Mouse (Mus musculus): Measurements from ENCODE around the gene Rcn2.
"Not testable (repeated sequence)": the region's sequence is repeated elsewhere in the genome, so short reads cannot be mapped to it uniquely, and the experiment has no call there.

The Rcn2 gene

DNA sequence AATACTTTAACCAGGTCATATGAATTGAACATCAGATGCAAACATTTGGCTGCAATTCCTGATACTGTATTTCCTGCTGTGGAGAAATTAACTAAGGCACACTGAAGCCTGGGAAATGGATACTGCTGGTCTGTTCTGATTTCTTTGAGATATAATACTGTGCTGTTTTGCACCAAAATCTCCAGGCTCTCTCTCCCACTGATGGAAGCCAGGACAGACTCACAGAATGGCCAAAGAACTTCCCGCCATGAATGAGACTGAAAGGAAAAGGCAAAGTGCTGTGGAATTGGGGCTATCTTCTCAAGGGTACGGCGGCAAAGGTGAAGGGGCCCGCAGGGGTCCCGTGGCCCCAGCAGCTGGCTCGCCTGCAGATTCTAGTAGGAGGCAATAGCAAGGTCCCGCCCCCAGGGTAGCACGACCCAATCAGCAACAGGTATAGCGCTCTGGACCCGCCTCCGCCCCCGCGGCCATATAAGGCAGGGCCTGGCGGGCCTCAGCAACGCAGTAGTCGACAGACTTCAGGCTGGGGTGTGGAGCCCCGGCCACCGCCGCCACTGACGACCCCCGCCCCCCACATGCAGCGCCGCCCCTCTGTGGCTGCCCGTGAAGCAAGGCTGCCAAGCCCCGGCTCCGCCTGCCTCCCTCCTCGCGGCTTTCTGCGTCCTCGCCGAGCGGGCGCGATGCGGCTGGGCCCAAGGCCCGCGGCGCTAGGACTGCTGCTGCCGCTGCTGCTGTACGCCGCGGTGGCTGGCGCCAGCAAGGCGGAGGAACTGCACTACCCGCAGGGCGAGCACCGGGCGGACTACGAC, at the start of gene Rcn2:
Gene Rcn2, plus strand, starts transcription at position 474 of the 809 bp plus-strand sequence.
- in situ Hi-C loops (cut with MboI, MseI) = no loop called here

DNA sequence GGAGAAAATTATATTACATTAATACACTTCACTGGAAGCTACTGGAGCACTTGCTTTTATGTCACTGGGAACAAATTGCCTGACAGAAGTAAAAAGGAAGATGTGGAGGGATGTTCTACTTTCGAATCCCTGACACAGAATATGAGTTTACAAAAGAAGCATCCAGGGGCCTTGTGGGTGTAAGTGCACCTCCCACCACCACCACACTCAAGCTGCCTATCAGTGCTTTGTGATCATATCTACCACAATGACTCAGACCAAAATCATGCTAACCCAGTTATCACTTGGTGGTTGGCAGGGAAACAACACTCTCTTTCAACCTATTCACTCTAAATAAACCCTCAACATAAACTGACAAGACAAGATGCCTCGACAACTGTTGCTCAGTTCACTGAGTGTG, 37.0 kb upstream of the Rcn2 start:
- in situ Hi-C loops (cut with MboI, MseI) = not testable (repeated sequence)

DNA sequence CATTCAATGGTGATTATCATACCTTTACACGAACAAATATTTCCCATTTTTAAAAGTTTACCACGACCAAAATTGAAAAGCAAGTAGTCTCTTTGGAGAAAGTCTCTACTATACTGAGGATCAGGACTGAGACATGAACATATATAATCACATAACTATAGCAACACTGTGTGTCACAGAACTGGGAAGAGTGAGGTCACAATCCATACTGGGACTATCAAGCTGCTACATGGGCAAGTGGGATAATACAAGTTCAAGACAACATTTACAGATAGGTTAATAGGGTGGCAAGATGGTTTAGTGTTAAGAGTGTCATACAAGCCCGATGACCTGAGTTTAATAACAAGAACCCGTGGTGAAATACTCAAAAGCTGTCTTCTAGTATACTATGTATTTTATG, 31.2 kb upstream of the Rcn2 start, which contains the start of gene 4930563M21Rik:
Gene 4930563M21Rik, minus strand, starts transcription at position 101 of the 400 bp plus-strand sequence.
- in situ Hi-C loops (cut with MboI, MseI) = no loop called here

DNA sequence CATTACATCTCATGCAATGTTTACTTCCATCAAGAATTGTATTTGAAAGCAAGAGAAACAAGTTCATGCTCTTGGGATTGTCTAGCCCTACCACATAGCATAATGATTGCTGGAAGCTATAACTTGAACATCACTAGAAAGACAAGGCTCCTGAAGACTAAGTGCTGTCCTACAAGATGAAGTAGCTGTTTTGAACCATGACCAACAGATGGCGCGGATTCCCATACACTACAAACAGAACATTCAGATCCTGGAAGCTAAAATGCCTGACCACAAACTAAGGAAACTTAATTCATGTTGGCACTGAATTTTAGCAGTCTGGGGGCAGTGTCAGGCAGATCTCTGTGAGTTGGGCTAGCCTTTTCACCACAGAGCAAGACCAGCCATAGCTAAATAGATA, 16.9 kb upstream of the Rcn2 start:
- in situ Hi-C loops (cut with MboI, MseI) = no loop called here

- in situ Hi-C loops (cut with MboI, MseI) = no loop called here
Observed at GRCm38 (mm10) chr9:56027292-56027691, 14.4 kb upstream of the Rcn2 start.

- in situ Hi-C loops (cut with MboI, MseI) = loop anchor here (5.0 kb wide), 1 partner anchor 90 kb away; no protein-coding TSS in a partner anchor
Observed at GRCm38 (mm10) chr9:56032219-56032618, 9.4 kb upstream of the Rcn2 start.

DNA sequence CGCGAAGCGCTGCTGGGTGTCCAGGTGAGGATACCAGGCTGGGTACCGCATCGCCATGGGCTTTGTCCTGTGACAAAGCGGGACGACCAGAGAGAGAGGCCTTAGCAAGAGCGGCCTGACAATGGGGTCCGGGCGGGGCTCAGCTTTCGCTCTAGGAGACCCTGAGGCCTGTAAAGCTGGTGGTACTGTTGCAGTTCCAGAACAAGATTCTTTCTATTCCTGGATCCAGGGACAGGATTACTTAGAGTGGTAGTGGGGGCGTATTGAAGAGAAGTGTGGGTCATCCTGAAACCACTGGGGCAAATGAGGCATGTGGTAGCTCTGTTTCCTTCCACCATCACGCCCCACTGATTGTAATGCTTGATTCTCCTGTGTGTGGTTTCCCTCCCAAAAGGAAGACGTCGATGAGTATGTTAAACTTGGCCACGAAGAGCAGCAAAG, 556 bp downstream of the Rcn2 start:
- in situ Hi-C loops (cut with MboI, MseI) = no loop called here

DNA sequence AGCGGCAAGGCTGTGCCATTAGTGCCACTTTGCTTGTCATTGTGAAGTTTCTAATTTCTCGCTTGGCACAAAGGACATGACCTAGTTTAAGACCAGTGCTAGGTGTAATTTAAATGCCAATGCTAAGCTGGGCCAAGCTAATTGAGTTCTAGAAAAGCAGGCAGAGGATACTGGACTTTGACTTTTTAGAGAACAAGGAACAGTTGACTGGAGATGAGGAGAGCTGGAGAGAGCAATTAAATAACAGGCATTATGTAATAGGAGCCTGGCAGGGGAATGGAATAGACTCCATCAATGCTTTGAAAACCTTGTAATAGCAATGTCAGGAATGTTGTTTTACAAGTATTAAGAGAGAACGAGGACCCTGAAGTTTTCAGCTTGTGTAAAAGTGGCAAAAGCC, 12.2 kb downstream of the Rcn2 start:
- in situ Hi-C loops (cut with MboI, MseI) = no loop called here

DNA sequence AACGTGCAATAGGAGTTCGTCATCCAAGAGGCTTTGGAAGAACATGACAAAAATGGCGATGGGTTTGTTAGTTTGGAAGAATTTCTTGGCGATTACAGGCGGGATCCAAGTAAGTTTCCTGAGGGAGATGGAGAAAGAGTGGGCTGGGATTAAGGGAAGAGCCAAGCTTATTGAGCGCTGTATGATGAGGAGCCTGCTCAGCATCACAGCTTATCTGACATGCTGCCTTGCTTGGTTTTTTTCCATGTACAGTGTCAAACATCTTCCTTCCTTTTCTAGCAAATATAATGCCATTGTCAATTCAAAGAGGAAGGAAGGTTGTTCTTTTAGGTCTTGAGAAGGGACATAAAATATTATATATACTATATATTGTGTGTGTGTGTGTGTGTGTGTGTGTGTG, 14.5 kb downstream of the Rcn2 start:
- in situ Hi-C loops (cut with MboI, MseI) = no loop called here

DNA sequence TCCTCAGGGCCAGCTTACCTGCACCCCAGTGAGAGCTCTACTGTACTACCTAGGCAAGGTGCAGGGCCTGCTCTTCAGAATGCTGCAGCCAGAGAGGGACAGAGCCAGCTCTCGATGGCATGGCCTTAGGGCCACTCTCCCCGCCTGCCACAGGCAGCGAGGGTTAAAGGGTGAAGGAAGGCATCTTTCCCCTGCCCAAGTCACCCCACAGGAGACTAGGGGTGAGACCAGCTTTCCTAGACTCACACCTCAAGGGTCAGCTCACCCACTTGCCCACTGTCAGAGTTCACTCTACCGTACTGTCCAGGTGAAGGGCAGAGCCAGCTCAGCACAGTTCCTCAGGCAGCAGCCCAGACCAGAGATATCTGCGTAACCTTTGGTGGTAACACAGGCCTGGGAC, 20.7 kb downstream of the Rcn2 start:
- in situ Hi-C loops (cut with MboI, MseI) = no loop called here

DNA sequence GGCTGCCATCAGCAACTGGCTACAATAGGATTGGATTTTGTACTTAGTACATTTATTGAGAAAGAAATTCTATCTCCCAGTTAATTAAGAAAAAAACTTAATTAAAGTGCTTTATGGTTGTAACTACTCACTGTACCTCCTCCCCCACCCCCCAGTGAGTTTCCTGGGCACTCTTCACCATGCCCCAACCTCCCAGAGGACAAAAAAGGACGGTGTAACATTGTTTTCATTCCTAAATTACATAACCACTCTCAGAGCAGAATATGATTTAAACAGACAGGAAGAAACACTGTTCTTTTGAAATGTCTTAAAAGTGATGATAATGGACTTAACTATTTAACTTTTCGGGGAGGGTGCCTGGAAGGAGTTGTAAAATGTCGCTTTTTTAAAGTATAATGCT, 23.4 kb downstream of the Rcn2 start:
- in situ Hi-C loops (cut with MboI, MseI) = no loop called here

DNA sequence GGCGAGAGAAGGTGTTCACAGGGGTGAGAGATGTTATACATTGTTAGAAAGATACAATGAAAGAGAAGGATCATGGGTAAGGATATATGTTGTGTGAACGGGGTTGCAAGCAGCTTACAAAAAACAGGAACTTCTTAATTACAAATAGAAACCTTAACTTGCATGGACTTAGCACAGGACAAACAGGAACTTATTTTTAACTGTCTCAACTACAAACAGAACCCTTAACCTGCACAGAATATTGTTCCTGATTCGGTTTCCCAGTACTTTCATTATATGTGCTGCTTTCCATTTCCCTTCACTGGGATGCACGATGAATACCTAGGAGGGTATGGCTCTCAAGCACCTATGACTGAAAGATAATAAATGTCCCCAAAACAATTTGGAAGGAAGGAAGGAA, 26.3 kb downstream of the Rcn2 start:
- in situ Hi-C loops (cut with MboI, MseI) = no loop called here

GRCm38 (mm10) chr9:56068630-56069029, 27.0 kb downstream of the Rcn2 start:
- in situ Hi-C loops (cut with MboI, MseI) = no loop called here

GRCm38 (mm10) chr9:56072861-56073260, 31.2 kb downstream of the Rcn2 start:
- in situ Hi-C loops (cut with MboI, MseI) = no loop called here

DNA sequence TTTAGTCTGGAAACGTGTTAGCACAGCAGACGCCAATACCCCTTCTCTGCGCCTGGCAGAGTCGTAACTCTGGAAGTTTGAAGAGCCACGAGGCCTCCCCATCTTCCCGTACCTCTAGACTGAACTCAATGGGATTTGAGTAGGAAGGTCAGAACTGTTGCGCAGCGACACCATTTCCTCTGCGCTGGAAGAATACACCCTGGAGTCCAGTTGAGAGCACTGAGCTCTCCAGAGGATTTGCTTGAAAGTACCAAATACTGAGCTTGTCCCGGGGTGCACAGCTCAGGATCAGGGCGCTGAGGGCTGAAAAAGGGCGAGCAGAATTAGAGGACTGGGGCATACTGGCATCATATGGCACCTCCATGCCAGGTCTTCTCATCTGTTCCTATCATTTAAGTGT, 33.2 kb downstream of the Rcn2 start:
- in situ Hi-C loops (cut with MboI, MseI) = no loop called here

- in situ Hi-C loops (cut with MboI, MseI) = no loop called here
Observed at GRCm38 (mm10) chr9:56075264-56075663, 33.6 kb downstream of the Rcn2 start.

DNA sequence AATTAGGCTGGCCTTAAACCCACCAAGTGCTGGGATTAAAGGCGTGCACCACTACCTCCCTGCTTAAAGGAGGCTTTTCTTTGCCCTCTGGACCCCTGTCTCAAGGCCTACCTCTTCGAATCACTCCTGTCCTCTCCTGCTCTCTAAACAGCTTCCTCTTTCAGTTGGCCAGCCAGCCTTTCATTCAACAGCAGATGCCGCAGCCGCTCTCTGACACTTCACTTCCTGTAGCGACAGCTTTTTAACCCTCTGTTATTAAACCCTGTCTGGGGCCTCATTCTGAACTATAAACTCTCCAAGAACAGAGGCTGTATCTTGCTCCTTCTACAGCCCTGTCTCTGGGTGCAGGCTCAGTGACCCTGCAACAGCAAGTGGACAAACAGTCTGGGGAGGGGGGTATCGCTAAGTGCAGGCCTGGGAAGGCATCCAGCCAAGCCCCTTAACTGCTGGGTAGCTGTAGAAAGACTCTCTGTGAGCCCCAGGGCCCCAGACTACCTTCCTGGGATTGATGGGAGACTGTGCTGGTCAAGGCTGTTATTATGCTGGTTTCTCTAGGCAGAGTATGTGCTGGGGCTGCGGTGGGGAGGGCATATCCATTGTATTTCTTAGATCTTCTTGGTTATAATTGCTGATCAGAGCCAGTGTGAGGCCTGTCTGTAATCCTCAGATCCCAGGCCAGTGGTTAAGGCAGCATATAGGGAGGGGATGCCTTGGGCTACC, 34.4 kb downstream of the Rcn2 start:
- in situ Hi-C loops (cut with MboI, MseI) = no loop called here

DNA sequence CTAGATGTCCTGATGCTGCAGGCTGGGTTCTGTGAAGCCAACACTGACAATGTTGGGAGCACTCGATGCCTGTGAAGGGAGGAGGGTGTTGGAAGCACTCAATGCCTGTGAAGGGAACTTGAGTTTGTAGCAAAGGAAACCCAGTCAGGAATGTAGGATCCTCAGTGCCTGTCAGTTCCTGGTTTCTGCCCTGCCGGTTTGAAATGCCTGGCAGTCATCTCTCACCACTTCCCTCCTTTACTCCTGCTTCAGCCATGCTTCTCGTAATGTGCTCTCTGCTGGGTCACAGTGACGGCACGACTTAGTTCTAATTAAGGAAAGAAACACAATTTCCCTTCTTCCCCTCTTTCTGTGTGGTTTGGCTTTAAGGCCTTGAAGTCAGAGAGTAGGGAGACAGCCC, 37.9 kb downstream of the Rcn2 start:
- in situ Hi-C loops (cut with MboI, MseI) = no loop called here

GRCm38 (mm10) chr9:56086524-56086923, 44.9 kb downstream of the Rcn2 start:
- in situ Hi-C loops (cut with MboI, MseI) = no loop called here

DNA sequence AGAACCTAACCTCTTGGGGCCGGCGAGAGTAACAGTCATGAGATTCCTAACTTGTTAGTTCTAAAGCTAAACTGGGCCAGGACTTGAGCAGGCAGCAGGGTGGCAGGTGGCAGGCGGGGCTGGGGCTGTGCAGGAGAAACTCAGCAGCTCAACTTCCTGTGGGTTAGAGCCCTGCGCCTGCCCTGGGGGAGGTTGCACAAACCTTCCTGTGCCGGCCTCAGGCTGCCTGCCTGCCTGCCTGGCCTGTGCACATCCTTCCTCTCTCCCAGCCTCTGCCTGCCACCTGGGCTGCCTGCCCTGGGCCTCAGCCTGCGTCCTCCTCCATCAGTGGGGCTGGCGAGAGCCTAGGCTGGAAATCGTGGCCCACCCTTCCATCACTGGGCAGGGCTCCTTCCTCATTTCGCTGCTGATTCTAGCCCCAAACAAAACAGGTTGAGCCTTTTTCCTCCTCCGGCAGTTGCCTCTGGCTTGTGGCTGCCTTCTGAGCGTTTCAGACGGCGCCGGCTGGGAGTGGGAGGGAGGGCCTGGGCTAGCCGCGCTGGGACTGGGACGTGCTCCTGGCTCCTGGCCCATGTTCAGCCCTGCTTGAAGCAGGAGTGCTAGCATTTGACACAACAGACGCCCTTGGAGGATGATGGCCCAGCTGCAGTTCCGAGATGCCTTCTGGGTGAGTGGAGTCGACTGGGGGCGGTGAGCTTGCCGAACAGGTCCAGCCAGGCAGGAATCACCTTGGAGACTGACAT, 48.3 kb downstream of the Rcn2 start, which contains the start of gene Pstpip1:
Gene Pstpip1, plus strand, starts transcription at position 185 of the 743 bp plus-strand sequence.
- in situ Hi-C loops (cut with MboI, MseI) = no loop called here

DNA sequence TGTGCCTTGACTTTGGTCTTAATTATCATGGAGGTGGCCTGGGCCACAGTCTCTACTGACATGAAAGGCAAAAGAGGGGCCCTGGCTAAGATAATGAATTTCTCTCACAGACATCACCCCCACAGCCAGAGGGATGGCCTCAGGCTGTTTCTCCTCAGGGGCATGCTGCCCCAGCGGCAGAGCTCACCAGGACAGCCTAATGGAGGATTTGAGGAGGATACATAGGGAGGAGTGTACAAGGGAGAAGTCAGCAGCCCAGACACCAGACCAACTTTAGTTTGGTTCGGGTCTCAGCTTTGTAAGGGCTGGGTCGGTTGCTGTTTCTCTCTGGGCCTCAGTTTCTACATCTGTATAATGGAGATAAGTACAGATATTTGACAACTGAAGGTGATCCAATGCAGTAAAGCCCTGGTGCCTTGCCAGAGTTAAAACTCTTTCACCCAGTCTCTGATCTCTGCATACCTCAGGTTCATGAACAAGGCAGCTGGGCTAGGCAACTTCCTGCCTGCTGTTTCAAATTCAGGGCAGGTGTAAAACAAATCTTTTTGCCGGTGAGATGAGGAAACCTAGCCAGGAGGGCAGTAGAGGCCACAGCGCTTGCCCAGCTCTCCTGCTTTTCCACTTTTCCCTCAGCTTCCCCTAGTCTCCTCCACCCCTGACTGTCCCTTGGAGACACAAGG, 49.0 kb downstream of the Rcn2 start:
- in situ Hi-C loops (cut with MboI, MseI) = no loop called here

GRCm38 (mm10) chr9:56092102-56092501, 50.5 kb downstream of the Rcn2 start:
- in situ Hi-C loops (cut with MboI, MseI) = no loop called here
